Mouse (Mus musculus): ENCODE measurements at regions not wholly inside any gene's neighbourhood (a gene's known extent, or its start where the extent isn't known, plus 50 kb on each side); places are given as distances from the start of the nearest gene placed in this dataset.

GRCm38 (mm10) chrX:60833456-60833855, 59.8 kb downstream of the Sox3 start:
- Histone ChIP-seq H3K27ac (ENCODE audit: low read length) (no peak overlapping the region), H3K4me1 (ENCODE audit: control insufficient read depth, insufficient read depth, low read length) (no peaks in the 10 kb centered on the region), H3K9me3 (ENCODE audit: control insufficient read depth, low read length) (no peaks in the 10 kb centered on the region), H3K4me3 (ENCODE audit: low read length) (no peak overlapping the region), H3K9ac (ENCODE audit: low read depth, low read length) (no peak overlapping the region), H3K4me2 (ENCODE audit: low read depth, low read length) (no peak overlapping the region), H3K36me3 (ENCODE audit: control insufficient read depth, insufficient read depth, low read length) (no peaks in the 10 kb centered on the region), H3K27me3 (replicated peaks; ENCODE audit: control insufficient read depth, insufficient read depth, low read length) (no peaks in the 10 kb centered on the region)
- ATAC-seq = no peak
- 83% methylated on average over 6 of the region's 6 CpGs for WGBS

GRCm38 (mm10) chrX:60831330-60832027, 61.8 kb downstream of the Sox3 start:
- no peak overlapping the region for H3K27ac ChIP-seq (ENCODE audit: low read length)
- H3K36me3 ChIP-seq (ENCODE audit: control insufficient read depth, insufficient read depth, low read length) = no peaks in the 10 kb centered on the region
- no peaks in the 10 kb centered on the region for H3K27me3 ChIP-seq (replicated peaks; ENCODE audit: control insufficient read depth, insufficient read depth, low read length)
- no peak overlapping the region for H3K4me2 ChIP-seq (ENCODE audit: low read depth, low read length)
- no peak for ATAC-seq
- H3K9ac ChIP-seq (ENCODE audit: low read depth, low read length) = no peak overlapping the region
- no peaks in the 10 kb centered on the region for H3K9me3 ChIP-seq (ENCODE audit: control insufficient read depth, low read length)
- H3K4me1 ChIP-seq (ENCODE audit: control insufficient read depth, insufficient read depth, low read length) = no peaks in the 10 kb centered on the region
- WGBS = 38% methylated on average over 22 of the region's 22 CpGs
- H3K4me3 ChIP-seq (ENCODE audit: low read length) = no peak overlapping the region

- no peaks in the 10 kb centered on the region for H3K9me3 ChIP-seq (ENCODE audit: control insufficient read depth, low read length)
- H3K27me3 ChIP-seq (replicated peaks; ENCODE audit: control insufficient read depth, insufficient read depth, low read length) = no peaks in the 10 kb centered on the region
- H3K4me1 ChIP-seq (ENCODE audit: control insufficient read depth, insufficient read depth, low read length) = no peaks in the 10 kb centered on the region
- WGBS = 70% methylated on average over 9 of the region's 9 CpGs
- ATAC-seq = no peak
- no peak overlapping the region for H3K4me3 ChIP-seq (ENCODE audit: low read length)
- no peak overlapping the region for H3K4me2 ChIP-seq (ENCODE audit: low read depth, low read length)
- no peaks in the 10 kb centered on the region for H3K36me3 ChIP-seq (ENCODE audit: control insufficient read depth, insufficient read depth, low read length)
- H3K9ac ChIP-seq (ENCODE audit: low read depth, low read length) = no peak overlapping the region
- H3K27ac ChIP-seq (ENCODE audit: low read length) = no peak overlapping the region
These were observed 67.8 kb downstream of the Sox3 start for GRCm38 (mm10) chrX:60825181-60826080.

GRCm38 (mm10) chrX:60798567-60798966, 94.7 kb downstream of the Sox3 start:
- ATAC-seq = peak; percentile 79
- Histone ChIP-seq H3K4me3 (ENCODE audit: low read length) (no peak overlapping the region), H3K4me2 (ENCODE audit: low read depth, low read length) (no peak overlapping the region), H3K9ac (ENCODE audit: low read depth, low read length) (no peak overlapping the region), H3K9me3 (ENCODE audit: control insufficient read depth, low read length) (no peaks in the 10 kb centered on the region), H3K27ac (ENCODE audit: low read length) (no peak overlapping the region), H3K36me3 (ENCODE audit: control insufficient read depth, insufficient read depth, low read length) (no peaks in the 10 kb centered on the region), H3K27me3 (replicated peaks; ENCODE audit: control insufficient read depth, insufficient read depth, low read length) (no peaks in the 10 kb centered on the region), H3K4me1 (ENCODE audit: control insufficient read depth, insufficient read depth, low read length) (no peaks in the 10 kb centered on the region)
- 49% methylated on average over 5 of the region's 5 CpGs for WGBS

GRCm38 (mm10) chrX:60780766-60781165, 112.5 kb downstream of the Sox3 start:
- Histone ChIP-seq H3K27ac (ENCODE audit: low read length) (no peak overlapping the region), H3K4me3 (ENCODE audit: low read length) (no peak overlapping the region), H3K36me3 (ENCODE audit: control insufficient read depth, insufficient read depth, low read length) (no peaks in the 10 kb centered on the region), H3K9ac (ENCODE audit: low read depth, low read length) (no peak overlapping the region), H3K4me1 (ENCODE audit: control insufficient read depth, insufficient read depth, low read length) (no peaks in the 10 kb centered on the region), H3K27me3 (replicated peaks; ENCODE audit: control insufficient read depth, insufficient read depth, low read length) (no peaks in the 10 kb centered on the region), H3K4me2 (ENCODE audit: low read depth, low read length) (no peak overlapping the region), H3K9me3 (ENCODE audit: control insufficient read depth, low read length) (no peaks in the 10 kb centered on the region)
- ATAC-seq = no peak
- WGBS = 35% methylated on average over 5 of the region's 5 CpGs

- Histone ChIP-seq H3K4me3 (ENCODE audit: low read length) (no peak overlapping the region), H3K9me3 (ENCODE audit: control insufficient read depth, low read length) (no peaks in the 10 kb centered on the region), H3K4me2 (ENCODE audit: low read depth, low read length) (no peak overlapping the region), H3K4me1 (ENCODE audit: control insufficient read depth, insufficient read depth, low read length) (no peaks in the 10 kb centered on the region), H3K9ac (ENCODE audit: low read depth, low read length) (no peak overlapping the region), H3K36me3 (ENCODE audit: control insufficient read depth, insufficient read depth, low read length) (no peaks in the 10 kb centered on the region), H3K27me3 (replicated peaks; ENCODE audit: control insufficient read depth, insufficient read depth, low read length) (no peaks in the 10 kb centered on the region), H3K27ac (ENCODE audit: low read length) (no peak overlapping the region)
- ATAC-seq = 0 out of 2 replicates have a peak, but pooled peaks have one; percentile 28
- 45% methylated on average over 2 of the region's 2 CpGs for WGBS
These were observed 113.1 kb downstream of the Sox3 start for GRCm38 (mm10) chrX:60780161-60780560.

- no peaks in the 10 kb centered on the region for H3K4me1 ChIP-seq (ENCODE audit: control insufficient read depth, insufficient read depth, low read length)
- no peak overlapping the region for H3K27ac ChIP-seq (ENCODE audit: low read length)
- H3K4me2 ChIP-seq (ENCODE audit: low read depth, low read length) = no peak overlapping the region
- no peak overlapping the region for H3K9ac ChIP-seq (ENCODE audit: low read depth, low read length)
- no peaks in the 10 kb centered on the region for H3K9me3 ChIP-seq (ENCODE audit: control insufficient read depth, low read length)
- no peak overlapping the region for H3K4me3 ChIP-seq (ENCODE audit: low read length)
- WGBS = 64% methylated on average over 5 of the region's 5 CpGs
- no peak for ATAC-seq
- H3K27me3 ChIP-seq (replicated peaks; ENCODE audit: control insufficient read depth, insufficient read depth, low read length) = no peaks in the 10 kb centered on the region
- no peaks in the 10 kb centered on the region for H3K36me3 ChIP-seq (ENCODE audit: control insufficient read depth, insufficient read depth, low read length)
These were observed 119.6 kb downstream of the Sox3 start for GRCm38 (mm10) chrX:60773645-60774044.

GRCm38 (mm10) chrX:60772439-60772838, 120.8 kb downstream of the Sox3 start:
- no peak for ATAC-seq
- no peaks in the 10 kb centered on the region for H3K4me1 ChIP-seq (ENCODE audit: control insufficient read depth, insufficient read depth, low read length)
- H3K27me3 ChIP-seq (replicated peaks; ENCODE audit: control insufficient read depth, insufficient read depth, low read length) = no peaks in the 10 kb centered on the region
- H3K4me3 ChIP-seq (ENCODE audit: low read length) = no peak overlapping the region
- no peak overlapping the region for H3K27ac ChIP-seq (ENCODE audit: low read length)
- no peaks in the 10 kb centered on the region for H3K36me3 ChIP-seq (ENCODE audit: control insufficient read depth, insufficient read depth, low read length)
- H3K9ac ChIP-seq (ENCODE audit: low read depth, low read length) = no peak overlapping the region
- H3K9me3 ChIP-seq (ENCODE audit: control insufficient read depth, low read length) = no peaks in the 10 kb centered on the region
- 29% methylated on average over 1 of the region's 1 CpGs for WGBS
- H3K4me2 ChIP-seq (ENCODE audit: low read depth, low read length) = no peak overlapping the region

DNA sequence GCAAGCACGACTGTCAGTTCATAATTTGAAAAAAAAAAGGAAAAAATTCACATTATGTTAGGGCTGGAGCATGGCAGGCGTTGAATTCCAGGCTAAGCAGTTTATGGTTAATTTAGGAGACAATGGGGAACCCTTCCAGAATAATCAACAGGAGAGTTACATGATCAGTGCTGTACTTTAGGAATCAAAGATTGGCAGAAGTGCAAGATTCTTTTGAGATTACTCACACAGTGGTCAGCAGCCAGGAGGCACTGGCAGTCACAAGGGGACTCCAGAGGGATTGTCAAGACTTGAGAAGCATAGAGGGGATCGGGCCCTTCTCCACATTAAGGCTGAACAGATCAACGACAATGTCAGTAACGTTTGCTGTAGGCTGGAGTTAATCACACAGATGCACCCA, 142.8 kb downstream of the Sox3 start:
- no peaks in the 10 kb centered on the region for H3K36me3 ChIP-seq (ENCODE audit: control insufficient read depth, insufficient read depth, low read length)
- no peak overlapping the region for H3K27ac ChIP-seq (ENCODE audit: low read length)
- no peak for ATAC-seq
- no peak overlapping the region for H3K4me2 ChIP-seq (ENCODE audit: low read depth, low read length)
- no peaks in the 10 kb centered on the region for H3K4me1 ChIP-seq (ENCODE audit: control insufficient read depth, insufficient read depth, low read length)
- H3K4me3 ChIP-seq (ENCODE audit: low read length) = no peak overlapping the region
- WGBS = 63% methylated on average over 5 of the region's 5 CpGs
- H3K27me3 ChIP-seq (replicated peaks; ENCODE audit: control insufficient read depth, insufficient read depth, low read length) = no peaks in the 10 kb centered on the region
- no peaks in the 10 kb centered on the region for H3K9me3 ChIP-seq (ENCODE audit: control insufficient read depth, low read length)
- no peak overlapping the region for H3K9ac ChIP-seq (ENCODE audit: low read depth, low read length)
